Mouse (Mus musculus): ENCODE results near the gene Fxyd5. TPM values are rescaled to one million over a fixed set of nuclear protein-coding genes. Genes with fewer than 3 reads are reported as not detected.

The Fxyd5 gene
- polyA plus RNA-seq, 1 experiment from 2014 or later: 44.7 TPM

DNA sequence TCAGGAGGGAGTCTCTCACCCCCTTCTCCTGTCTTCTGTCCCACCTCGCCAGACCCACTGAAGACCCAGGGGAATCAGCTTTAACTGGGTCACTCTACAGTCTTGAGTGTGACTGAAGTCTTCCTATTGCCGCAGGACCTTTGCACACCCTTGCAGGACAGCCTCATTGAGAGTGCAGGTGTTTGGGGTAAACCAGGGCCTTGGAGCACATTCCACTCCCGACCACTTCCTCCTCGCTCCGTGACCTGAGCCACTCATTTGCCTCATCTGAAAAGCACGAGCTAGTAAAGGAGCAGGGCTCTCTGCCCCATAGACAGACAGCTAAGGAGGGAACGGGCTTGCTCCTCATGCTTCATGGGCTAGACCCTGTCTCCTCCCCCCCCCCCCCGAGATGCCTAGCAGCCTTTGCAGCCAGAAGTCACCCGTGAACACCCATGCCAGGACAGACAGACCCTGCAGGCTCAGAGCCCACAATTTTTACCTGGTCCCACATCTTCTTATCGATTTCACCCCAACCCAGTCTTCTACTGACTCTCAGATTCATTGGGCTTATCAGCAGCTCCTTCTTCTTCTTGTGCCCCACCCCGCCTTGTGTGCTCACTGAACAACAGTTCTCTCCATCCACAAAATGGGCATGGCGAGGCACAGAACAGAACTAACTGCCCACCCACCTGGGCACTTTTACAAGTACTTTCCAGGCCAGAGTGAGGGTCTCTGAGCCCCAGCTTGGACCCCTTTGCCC, 1.8 kb downstream of the Fxyd5 start:
- Histone ChIP-seq H3K9ac (ENCODE audit: low read length) (no peak overlapping the region), H3K9me3 (replicated peaks; ENCODE audit: control insufficient read depth, low read length) (no peaks in the 10 kb centered on the region), H3K36me3 (ENCODE audit: control insufficient read depth, insufficient read depth) (no peaks in the 10 kb centered on the region), H3K4me1 (ENCODE audit: control insufficient read depth, insufficient read depth, low read length) (peaks cover 11% of the 10 kb centered on the region), H3K27me3 (ENCODE audit: control insufficient read depth, insufficient read depth, low read length) (peaks cover 17% of the 10 kb centered on the region), H3K27ac (ENCODE audit: low read length) (no peak overlapping the region), H3K4me2 (ENCODE audit: low read depth, low read length) (peak overlapping the region; percentile 62; the same call in 1 of the 2 replicates), H3K4me3 (ENCODE audit: low read length) (no peak overlapping the region)
- WGBS: 71% methylated on average over 12 of the region's 12 CpGs
- ATAC-seq (replicated peaks; ENCODE audit: extremely low read depth, insufficient read depth, low FRiP score): no peak

DNA sequence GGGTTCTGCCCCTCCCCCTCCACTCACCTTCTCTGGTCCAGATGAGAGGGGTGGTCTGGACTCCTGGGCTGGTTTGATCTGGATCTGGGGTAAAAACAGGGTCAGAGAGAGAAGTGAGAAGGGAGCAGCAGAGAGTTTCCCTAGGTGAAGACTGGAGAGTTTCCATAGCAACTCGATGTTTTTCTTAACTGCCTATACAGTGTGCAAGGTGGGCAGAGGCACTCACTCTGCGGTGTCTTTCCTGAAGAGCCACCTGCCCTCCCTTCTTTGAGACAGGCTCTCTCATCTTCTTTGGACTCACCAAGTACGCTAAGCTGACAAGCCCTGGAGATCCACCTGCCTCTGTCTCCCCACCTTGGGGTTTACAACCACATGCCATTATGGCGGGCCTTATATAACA, 3.3 kb downstream of the Fxyd5 start:
- H3K9me3 ChIP-seq (replicated peaks; ENCODE audit: control insufficient read depth, low read length): no peaks in the 10 kb centered on the region
- no peak for ATAC-seq (replicated peaks; ENCODE audit: extremely low read depth, insufficient read depth, low FRiP score)
- no peak overlapping the region for H3K27ac ChIP-seq (ENCODE audit: low read length)
- no peaks in the 10 kb centered on the region for H3K36me3 ChIP-seq (ENCODE audit: control insufficient read depth, insufficient read depth)
- 81% methylated on average over 4 of the region's 4 CpGs for WGBS
- no peak overlapping the region for H3K4me2 ChIP-seq (ENCODE audit: low read depth, low read length)
- peaks cover 11% of the 10 kb centered on the region for H3K4me1 ChIP-seq (ENCODE audit: control insufficient read depth, insufficient read depth, low read length)
- no peak overlapping the region for H3K4me3 ChIP-seq (ENCODE audit: low read length)
- H3K27me3 ChIP-seq (ENCODE audit: control insufficient read depth, insufficient read depth, low read length): peaks cover 13% of the 10 kb centered on the region
- H3K9ac ChIP-seq (ENCODE audit: low read length): no peak overlapping the region

DNA sequence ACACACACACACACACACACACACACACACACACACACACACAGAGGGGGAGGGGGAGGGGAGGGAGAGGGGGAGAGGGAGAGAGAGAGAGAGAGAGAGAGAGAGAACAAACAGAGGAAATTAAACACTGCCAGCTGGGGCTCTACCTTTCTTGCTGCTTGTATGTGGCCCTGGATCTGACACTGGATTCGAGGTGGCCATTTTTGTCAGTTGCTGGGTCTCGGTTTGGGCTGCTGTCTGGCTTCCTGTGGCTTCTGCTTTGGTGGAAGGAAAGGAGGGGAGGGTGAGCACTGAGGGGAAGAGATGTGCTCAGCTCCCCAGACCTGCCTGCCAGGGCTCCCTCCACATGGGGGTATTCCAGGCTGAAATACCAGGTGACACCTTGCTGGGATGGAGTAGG, 4.6 kb downstream of the Fxyd5 start:
- H3K4me3 ChIP-seq (ENCODE audit: low read length): no peak overlapping the region
- H3K4me1 ChIP-seq (ENCODE audit: control insufficient read depth, insufficient read depth, low read length): peaks cover 11% of the 10 kb centered on the region
- H3K27me3 ChIP-seq (ENCODE audit: control insufficient read depth, insufficient read depth, low read length): peaks cover 9% of the 10 kb centered on the region
- WGBS: 62% methylated on average over 2 of the region's 2 CpGs
- H3K27ac ChIP-seq (ENCODE audit: low read length): no peak overlapping the region
- H3K9me3 ChIP-seq (replicated peaks; ENCODE audit: control insufficient read depth, low read length): no peaks in the 10 kb centered on the region
- no peak overlapping the region for H3K4me2 ChIP-seq (ENCODE audit: low read depth, low read length)
- no peak for ATAC-seq (replicated peaks; ENCODE audit: extremely low read depth, insufficient read depth, low FRiP score)
- no peaks in the 10 kb centered on the region for H3K36me3 ChIP-seq (ENCODE audit: control insufficient read depth, insufficient read depth)
- H3K9ac ChIP-seq (ENCODE audit: low read length): no peak overlapping the region

DNA sequence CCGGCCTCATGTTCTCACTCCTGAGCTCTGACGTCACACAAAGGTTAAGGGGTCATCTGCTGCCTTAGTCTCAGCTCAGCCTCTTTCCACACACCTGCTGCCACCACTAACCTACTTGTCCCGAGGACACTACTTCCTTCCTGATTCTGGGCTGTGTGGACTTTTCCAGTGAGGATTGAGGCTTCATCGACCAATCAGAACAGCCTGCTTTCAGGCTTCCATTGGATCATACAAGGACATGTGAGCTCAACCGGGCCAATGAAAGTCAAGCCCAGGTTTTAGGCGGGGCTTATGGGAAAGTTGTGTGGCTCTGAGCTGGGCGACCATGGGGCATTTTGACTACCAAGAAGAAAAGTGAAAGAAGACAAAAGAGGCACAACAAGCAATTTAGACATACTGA, 5.4 kb downstream of the Fxyd5 start:
- Histone ChIP-seq H3K4me3 (ENCODE audit: low read length) (no peak overlapping the region), H3K4me1 (ENCODE audit: control insufficient read depth, insufficient read depth, low read length) (peaks cover 5% of the 10 kb centered on the region), H3K9me3 (replicated peaks; ENCODE audit: control insufficient read depth, low read length) (no peaks in the 10 kb centered on the region), H3K36me3 (ENCODE audit: control insufficient read depth, insufficient read depth) (no peaks in the 10 kb centered on the region), H3K4me2 (ENCODE audit: low read depth, low read length) (no peak overlapping the region), H3K9ac (ENCODE audit: low read length) (no peak overlapping the region), H3K27ac (ENCODE audit: low read length) (no peak overlapping the region), H3K27me3 (ENCODE audit: control insufficient read depth, insufficient read depth, low read length) (peaks cover 6% of the 10 kb centered on the region; the same call in 1 of the 2 replicates)
- WGBS: 75% methylated on average over 7 of the region's 7 CpGs
- ATAC-seq (replicated peaks; ENCODE audit: extremely low read depth, insufficient read depth, low FRiP score): no peak

DNA sequence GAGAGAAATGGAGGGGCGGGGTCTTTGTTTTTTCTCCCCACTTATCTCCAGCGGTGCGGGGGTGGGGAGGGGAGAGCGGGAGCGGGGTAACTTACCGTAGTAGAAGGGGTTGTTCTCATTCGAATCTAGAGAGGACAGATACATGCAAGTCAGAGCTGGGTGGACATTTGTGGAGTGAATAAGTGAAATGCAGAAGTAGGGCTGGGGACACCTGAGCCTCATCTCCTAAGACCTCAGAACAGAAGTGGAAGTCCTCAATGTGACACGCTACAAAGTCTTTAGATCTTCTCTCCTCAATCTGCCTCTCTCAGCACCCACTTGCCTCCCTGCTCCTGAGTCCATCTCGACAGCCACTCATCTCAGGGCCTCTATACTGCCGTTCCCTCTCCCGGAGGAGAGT, 7.0 kb downstream of the Fxyd5 start:
- WGBS: 67% methylated on average over 11 of the region's 11 CpGs

DNA sequence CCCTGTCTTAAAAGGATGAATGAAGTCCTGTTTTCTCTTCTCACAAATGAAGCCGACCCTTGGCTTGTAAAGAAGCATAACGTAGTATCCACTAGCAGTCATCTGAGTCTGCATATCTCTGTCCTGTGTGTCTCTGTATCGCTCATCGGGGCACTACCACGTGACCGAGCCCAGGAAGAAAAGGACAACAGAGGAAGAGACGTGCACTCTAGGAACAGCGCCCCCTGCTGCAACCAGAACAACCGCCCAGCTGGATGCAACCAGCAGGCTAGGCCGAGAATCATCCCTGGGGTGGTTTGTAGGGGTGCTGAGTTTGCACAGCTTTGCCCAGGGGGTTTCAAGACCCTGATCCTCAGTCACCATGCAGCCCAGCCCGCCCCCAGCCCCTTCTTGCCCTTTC, 7.5 kb downstream of the Fxyd5 start:
- WGBS: 59% methylated on average over 11 of the region's 11 CpGs
- H3K27me3 ChIP-seq (ENCODE audit: control insufficient read depth, insufficient read depth, low read length): no peaks in the 10 kb centered on the region
- no peak overlapping the region for H3K9ac ChIP-seq (ENCODE audit: low read length)
- H3K9me3 ChIP-seq (replicated peaks; ENCODE audit: control insufficient read depth, low read length): no peaks in the 10 kb centered on the region
- no peak for ATAC-seq (replicated peaks; ENCODE audit: extremely low read depth, insufficient read depth, low FRiP score)
- no peak overlapping the region for H3K4me2 ChIP-seq (ENCODE audit: low read depth, low read length)
- H3K27ac ChIP-seq (ENCODE audit: low read length): no peak overlapping the region
- no peaks in the 10 kb centered on the region; the same call in 1 of the 2 replicates for H3K4me1 ChIP-seq (ENCODE audit: control insufficient read depth, insufficient read depth, low read length)
- no peaks in the 10 kb centered on the region for H3K36me3 ChIP-seq (ENCODE audit: control insufficient read depth, insufficient read depth)
- no peak overlapping the region for H3K4me3 ChIP-seq (ENCODE audit: low read length)

More for the DNA sequence above, 7.0 kb downstream of the Fxyd5 start:
- Histone ChIP-seq H3K27me3 (ENCODE audit: control insufficient read depth, insufficient read depth, low read length) (no peaks in the 10 kb centered on the region), H3K4me2 (ENCODE audit: low read depth, low read length) (no peak overlapping the region), H3K4me3 (ENCODE audit: low read length) (no peak overlapping the region), H3K9me3 (replicated peaks; ENCODE audit: control insufficient read depth, low read length) (no peaks in the 10 kb centered on the region), H3K27ac (ENCODE audit: low read length) (no peak overlapping the region), H3K36me3 (ENCODE audit: control insufficient read depth, insufficient read depth) (no peaks in the 10 kb centered on the region), H3K4me1 (ENCODE audit: control insufficient read depth, insufficient read depth, low read length) (no peaks in the 10 kb centered on the region; the same call in 1 of the 2 replicates), H3K9ac (ENCODE audit: low read length) (no peak overlapping the region)
- ATAC-seq (replicated peaks; ENCODE audit: extremely low read depth, insufficient read depth, low FRiP score): no peak

DNA sequence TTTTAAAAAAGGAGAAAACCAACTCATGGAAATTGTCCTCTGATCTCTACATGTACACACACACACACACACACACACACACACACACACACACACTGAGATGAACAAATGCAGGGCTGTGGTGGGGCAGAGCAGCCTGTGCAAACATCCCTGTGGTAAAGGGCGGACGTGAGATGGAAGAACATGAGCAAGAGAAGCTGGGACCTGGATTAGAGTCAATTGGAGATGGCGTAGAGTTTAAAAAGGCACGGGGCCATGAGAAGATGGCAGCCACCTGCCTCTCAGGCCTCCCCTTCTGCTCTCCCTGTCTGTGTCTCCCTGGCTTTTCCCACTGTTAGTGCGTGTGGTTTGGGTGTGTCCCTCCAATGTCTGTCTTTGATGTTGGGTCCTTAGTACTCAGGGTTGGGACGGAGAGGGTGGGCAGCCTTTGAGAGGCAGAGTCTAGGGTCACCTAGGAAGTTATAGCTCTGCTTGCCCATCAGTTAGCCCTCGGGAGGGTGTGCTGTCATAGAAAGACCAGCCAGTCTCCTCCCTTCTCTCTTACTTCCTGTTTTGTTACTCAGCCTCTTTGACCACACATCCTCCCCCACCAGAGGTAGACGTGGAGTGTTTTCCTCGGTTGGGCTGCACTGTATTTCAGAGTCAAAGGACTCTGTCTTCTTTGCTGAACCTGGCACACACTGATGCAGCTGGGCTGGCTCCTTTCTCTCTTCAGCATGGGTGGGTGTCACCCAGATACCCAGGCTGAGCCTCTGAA, 8.7 kb downstream of the Fxyd5 start:
- Histone ChIP-seq H3K9ac (ENCODE audit: low read length) (no peak overlapping the region), H3K9me3 (replicated peaks; ENCODE audit: control insufficient read depth, low read length) (no peaks in the 10 kb centered on the region), H3K27me3 (ENCODE audit: control insufficient read depth, insufficient read depth, low read length) (no peaks in the 10 kb centered on the region), H3K4me3 (ENCODE audit: low read length) (no peak overlapping the region), H3K27ac (ENCODE audit: low read length) (peak overlapping the region; percentile 36; the same call in 1 of the 2 replicates), H3K36me3 (ENCODE audit: control insufficient read depth, insufficient read depth) (no peaks in the 10 kb centered on the region), H3K4me1 (ENCODE audit: control insufficient read depth, insufficient read depth, low read length) (no peaks in the 10 kb centered on the region; the same call in 1 of the 2 replicates), H3K4me2 (ENCODE audit: low read depth, low read length) (no peak overlapping the region)
- peak; percentile 38 for ATAC-seq (replicated peaks; ENCODE audit: extremely low read depth, insufficient read depth, low FRiP score)
- 54% methylated on average over 9 of the region's 9 CpGs for WGBS

DNA sequence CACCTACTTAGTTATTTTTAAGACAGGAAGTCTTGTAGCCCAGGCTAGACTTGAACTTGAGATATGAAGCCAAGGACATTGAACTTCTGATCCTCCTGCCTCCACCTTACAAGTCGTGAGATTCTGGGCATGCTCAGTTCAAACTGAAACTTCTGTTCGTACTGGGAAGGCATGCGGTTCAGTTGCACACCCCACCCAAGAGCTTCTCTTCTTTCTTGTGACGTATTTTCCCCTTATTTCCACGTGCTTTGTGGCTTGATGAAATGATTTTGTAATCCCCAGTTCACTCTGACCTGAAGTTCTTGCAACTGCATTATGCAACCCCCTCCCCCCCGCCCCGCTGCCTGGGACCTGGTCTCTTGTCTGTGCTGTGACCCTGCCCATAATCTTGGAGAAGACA, 10.6 kb downstream of the Fxyd5 start:
- no peaks in the 10 kb centered on the region for H3K9me3 ChIP-seq (replicated peaks; ENCODE audit: control insufficient read depth, low read length)
- no peaks in the 10 kb centered on the region for H3K36me3 ChIP-seq (ENCODE audit: control insufficient read depth, insufficient read depth)
- no peak overlapping the region for H3K27ac ChIP-seq (ENCODE audit: low read length)
- no peak overlapping the region for H3K4me3 ChIP-seq (ENCODE audit: low read length)
- WGBS: 75% methylated on average over 7 of the region's 7 CpGs
- no peak overlapping the region for H3K4me2 ChIP-seq (ENCODE audit: low read depth, low read length)
- H3K9ac ChIP-seq (ENCODE audit: low read length): no peak overlapping the region
- no peaks in the 10 kb centered on the region; the same call in 1 of the 2 replicates for H3K4me1 ChIP-seq (ENCODE audit: control insufficient read depth, insufficient read depth, low read length)
- ATAC-seq (replicated peaks; ENCODE audit: extremely low read depth, insufficient read depth, low FRiP score): no peak
- no peaks in the 10 kb centered on the region for H3K27me3 ChIP-seq (ENCODE audit: control insufficient read depth, insufficient read depth, low read length)

DNA sequence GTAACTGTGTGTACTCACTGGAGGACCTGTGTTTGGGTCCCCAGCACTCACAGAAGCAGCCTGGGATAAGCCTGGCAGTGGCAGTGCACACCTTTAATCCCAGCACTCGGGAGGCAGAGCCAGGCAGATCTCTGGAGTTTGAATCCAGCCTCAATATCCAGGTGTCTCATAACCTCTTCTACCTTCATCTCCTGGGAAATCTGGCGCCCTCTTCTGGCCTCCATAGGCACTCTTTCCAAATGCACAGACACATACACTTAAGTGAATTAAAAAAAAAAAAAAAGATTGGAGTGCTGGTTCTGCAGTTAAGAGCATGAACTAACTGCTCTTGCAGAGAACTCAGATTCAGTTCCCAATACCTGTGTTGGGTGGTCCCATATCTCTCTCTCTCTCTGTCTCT, 11.6 kb downstream of the Fxyd5 start:
- WGBS: 63% methylated on average over 2 of the region's 2 CpGs
- Histone ChIP-seq H3K4me1 (ENCODE audit: control insufficient read depth, insufficient read depth, low read length) (no peaks in the 10 kb centered on the region; the same call in 1 of the 2 replicates), H3K27me3 (ENCODE audit: control insufficient read depth, insufficient read depth, low read length) (no peaks in the 10 kb centered on the region), H3K9me3 (replicated peaks; ENCODE audit: control insufficient read depth, low read length) (no peaks in the 10 kb centered on the region), H3K36me3 (ENCODE audit: control insufficient read depth, insufficient read depth) (no peaks in the 10 kb centered on the region), H3K27ac (ENCODE audit: low read length) (no peak overlapping the region), H3K9ac (ENCODE audit: low read length) (no peak overlapping the region), H3K4me3 (ENCODE audit: low read length) (no peak overlapping the region), H3K4me2 (ENCODE audit: low read depth, low read length) (no peak overlapping the region)
- ATAC-seq (replicated peaks; ENCODE audit: extremely low read depth, insufficient read depth, low FRiP score): no peak
